Mouse (Mus musculus) myocyte (in vitro differentiated cells): ENCODE data around the gene Gpr135. TPM values are rescaled to one million over a fixed set of nuclear protein-coding genes. Genes with fewer than 3 reads are reported as not detected.

Experiments used
- H3K27me3 ChIP-seq: one replicate; pipeline ENCODE4 v1.6.1; 2011; ENCODE audit not compliant: control insufficient read depth, insufficient read depth, insufficient read length
- H3K36me3 ChIP-seq: one replicate; pipeline ENCODE4 v1.6.1; 2011; ENCODE audit not compliant: control insufficient read depth, insufficient read depth
- H3K4me2 ChIP-seq: one replicate; pipeline ENCODE4 v1.6.1; 2011; ENCODE audit warnings: low read depth, control low read depth
- H3K4me3 ChIP-seq: one replicate; pipeline ENCODE4 v1.5.1; 2011; ENCODE audit warnings: mild to moderate bottlenecking, control low read depth, moderate library complexity
- H3K79me2 ChIP-seq: one replicate; pipeline ENCODE4 v1.6.1; 2011; ENCODE audit not compliant: control insufficient read depth, insufficient read depth
- H3ac ChIP-seq: one replicate; pipeline ENCODE4 v1.6.1; 2011; ENCODE audit not compliant: control insufficient read depth, insufficient read length
- CEBPB ChIP-seq: IDR thresholded peaks from 2 replicates; pipeline ENCODE4 v1.6.1; 2011; ENCODE audit warnings: mild to moderate bottlenecking, moderate library complexity; ENCODE audit not compliant: poor library complexity, insufficient read depth, severe bottlenecking
- E2F4 ChIP-seq: IDR thresholded peaks from one replicate; pipeline ENCODE4 v1.6.1; 2011; ENCODE audit warnings: mild to moderate bottlenecking, control low read depth, moderate library complexity; ENCODE audit not compliant: insufficient read depth
- MAX ChIP-seq: IDR thresholded peaks from one replicate; pipeline ENCODE4 v1.6.1; 2011; ENCODE audit warnings: low read depth, mild to moderate bottlenecking, control low read depth
- MYOD1 ChIP-seq, 3 experiments: IDR thresholded peaks; one replicate each; pipeline ENCODE4 v1.6.1; 2011; ENCODE audit warnings: control low read depth in 2 of 3, low read depth in 2 of 3, mild to moderate bottlenecking in 2 of 3, moderate library complexity in 1 of 3; ENCODE audit not compliant: insufficient read length in 2 of 3, control insufficient read depth in 1 of 3
- MYOG ChIP-seq, 3 experiments: IDR thresholded peaks; one replicate each; pipeline ENCODE4 v1.6.1; 2011; ENCODE audit warnings: control low read depth in 2 of 3, low read depth in 2 of 3, mild to moderate bottlenecking in 2 of 3; ENCODE audit not compliant: insufficient read length in 2 of 3, control insufficient read depth in 1 of 3, insufficient read depth in 1 of 3
- POLR2A ChIP-seq: IDR thresholded peaks from one replicate; pipeline ENCODE4 v1.6.1; 2011; ENCODE audit warnings: low read depth, mild to moderate bottlenecking, control low read depth, moderate library complexity; ENCODE audit not compliant: insufficient read length
- POLR2AphosphoS2 ChIP-seq: IDR thresholded peaks from one replicate; pipeline ENCODE4 v1.6.1; 2011; ENCODE audit warnings: low read depth, control low read depth; ENCODE audit not compliant: insufficient read length
- REST ChIP-seq: IDR thresholded peaks from one replicate; pipeline ENCODE4 v1.6.1; 2011; ENCODE audit warnings: mild to moderate bottlenecking, control low read depth, moderate library complexity; ENCODE audit not compliant: insufficient read depth, insufficient read length
- SRF ChIP-seq: IDR thresholded peaks from one replicate; pipeline ENCODE4 v1.6.1; 2011; ENCODE audit warnings: low read depth; ENCODE audit not compliant: control insufficient read depth, insufficient read length
- TCF12 ChIP-seq: IDR thresholded peaks from one replicate; pipeline ENCODE4 v1.6.1; 2011; ENCODE audit warnings: mild to moderate bottlenecking, control low read depth; ENCODE audit not compliant: poor library complexity, insufficient read depth, severe bottlenecking
- TCF3 ChIP-seq: IDR thresholded peaks from one replicate; pipeline ENCODE4 v1.6.1; 2011; ENCODE audit warnings: low read depth, control low read depth; ENCODE audit not compliant: insufficient read length
- USF1 ChIP-seq: IDR thresholded peaks from one replicate; pipeline ENCODE4 v1.6.1; 2011; ENCODE audit warnings: low read depth, mild to moderate bottlenecking, control low read depth, moderate library complexity
- polyA plus RNA-seq: library from polyadenylated mRNA; unstranded; fragments of >200 nt; fragmentation: generic; extraction: Trizol; gene quantifications from one replicate; pipeline ENCODE4 v1.2.1, GENCODE M21; 2012; ENCODE audit warnings: missing spikeins

Gene Gpr135
- polyA plus RNA-seq, 1 experiment: 0.04 TPM

DNA sequence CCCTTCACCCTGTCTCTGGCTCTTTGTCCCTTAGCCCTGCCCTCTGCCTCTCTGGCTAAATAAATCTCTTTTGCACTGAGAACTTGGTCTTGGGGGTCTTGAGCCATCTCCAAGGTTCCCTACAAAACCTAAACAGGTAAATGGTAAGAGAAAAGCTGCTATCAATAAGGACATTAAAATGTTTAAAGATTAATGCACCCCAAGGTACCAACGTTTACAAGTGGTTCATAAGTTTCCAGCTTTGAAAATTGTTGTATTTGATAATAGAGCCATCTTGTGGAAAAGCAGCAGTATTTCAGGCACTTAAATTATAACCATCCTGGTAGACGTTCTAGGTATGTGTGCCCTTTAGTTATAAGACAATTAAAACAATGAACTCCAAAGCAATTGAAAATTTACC lies 23.4 kb downstream of the Gpr135 start:
- H3ac ChIP-seq: no peak overlapping the region
- H3K4me2 ChIP-seq: no peak overlapping the region
- no peak overlapping the region for H3K4me3 ChIP-seq
- H3K79me2 ChIP-seq: no peaks in the 10 kb centered on the region
- no peaks in the 10 kb centered on the region for H3K36me3 ChIP-seq
- TF ChIP-seq CEBPB (no peak), MYOG (IDR thresholded peaks at IDR 0.05; ENCODE audit: control insufficient read depth in 1 of 3, insufficient read depth in 1 of 3, insufficient read length in 2 of 3, low read depth in 2 of 3) (no peak)
- H3K27me3 ChIP-seq: no peaks in the 10 kb centered on the region

DNA sequence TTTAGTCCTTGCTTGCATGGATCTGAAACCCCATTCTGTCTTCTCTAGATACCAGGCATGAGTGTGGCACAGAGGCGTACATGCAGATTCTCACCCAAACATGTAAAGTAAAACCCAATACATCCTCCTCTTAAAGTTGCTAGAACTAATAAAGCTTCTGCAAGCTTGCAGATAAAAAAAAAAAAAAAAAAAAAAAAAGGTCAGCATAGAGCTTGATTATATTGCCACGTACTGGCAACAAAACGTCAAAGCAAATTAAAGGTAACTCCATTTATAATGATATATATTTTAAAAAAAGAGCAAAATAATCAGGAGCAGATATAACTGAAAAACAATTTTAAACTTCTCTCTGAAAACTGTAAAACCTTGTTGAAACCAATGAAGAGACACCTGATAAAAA lies 29.7 kb downstream of the Gpr135 start:
- H3K79me2 ChIP-seq: no peaks in the 10 kb centered on the region
- H3K36me3 ChIP-seq: no peaks in the 10 kb centered on the region
- no peaks in the 10 kb centered on the region for H3K27me3 ChIP-seq
- no peak overlapping the region for H3ac ChIP-seq
- H3K4me2 ChIP-seq: no peak overlapping the region
- H3K4me3 ChIP-seq: no peak overlapping the region
- TF ChIP-seq SRF (no peak), CEBPB (no peak), POLR2A (no peak), E2F4 (no peak), POLR2AphosphoS2 (no peak), TCF12 (no peak), USF1 (no peak), TCF3 (no peak), REST (no peak), MYOG (IDR thresholded peaks at IDR 0.05; ENCODE audit: control insufficient read depth in 1 of 3, insufficient read depth in 1 of 3, insufficient read length in 2 of 3, low read depth in 2 of 3) (no peak), MAX (no peak), MYOD1 (IDR thresholded peaks at IDR 0.05; ENCODE audit: control insufficient read depth in 1 of 3, insufficient read length in 2 of 3, low read depth in 2 of 3) (no peak)

DNA sequence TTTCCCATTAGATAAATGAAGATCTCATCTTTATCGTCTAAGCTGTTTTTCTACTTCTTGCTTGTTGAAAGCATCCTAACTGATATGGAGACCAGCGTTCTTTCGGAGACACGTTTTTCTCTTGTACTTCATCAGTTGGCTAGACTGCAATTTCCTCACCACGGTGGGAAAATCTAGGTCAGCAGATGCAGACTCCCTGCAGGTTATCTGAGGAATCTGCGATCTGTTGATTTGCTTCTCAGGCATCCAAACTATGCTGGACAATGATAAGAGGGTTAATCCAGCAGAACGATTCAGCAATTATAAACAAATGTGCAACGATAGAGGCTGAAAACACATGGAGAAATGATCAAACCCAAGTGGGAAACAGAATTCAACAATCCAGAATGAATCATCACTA lies 31.4 kb downstream of the Gpr135 start:
- H3K4me3 ChIP-seq: no peak overlapping the region
- H3K27me3 ChIP-seq: no peaks in the 10 kb centered on the region
- H3ac ChIP-seq: no peak overlapping the region
- no peak for TF ChIP-seq SRF
- no peak for TF ChIP-seq TCF3
- no peak for TF ChIP-seq CEBPB
- TF ChIP-seq POLR2AphosphoS2: no peak
- TF ChIP-seq E2F4: no peak
- TF ChIP-seq MAX: no peak
- no peak for TF ChIP-seq USF1
- TF ChIP-seq POLR2A: no peak
- no peak for TF ChIP-seq REST
- no peak for TF ChIP-seq TCF12
- TF ChIP-seq MYOD1 (IDR thresholded peaks at IDR 0.05; ENCODE audit: control insufficient read depth in 1 of 3, insufficient read length in 2 of 3, low read depth in 2 of 3): no peak
- TF ChIP-seq MYOG (IDR thresholded peaks at IDR 0.05; ENCODE audit: control insufficient read depth in 1 of 3, insufficient read depth in 1 of 3, insufficient read length in 2 of 3, low read depth in 2 of 3): no peak
- no peaks in the 10 kb centered on the region for H3K36me3 ChIP-seq
- no peaks in the 10 kb centered on the region for H3K79me2 ChIP-seq
- no peak overlapping the region for H3K4me2 ChIP-seq

DNA sequence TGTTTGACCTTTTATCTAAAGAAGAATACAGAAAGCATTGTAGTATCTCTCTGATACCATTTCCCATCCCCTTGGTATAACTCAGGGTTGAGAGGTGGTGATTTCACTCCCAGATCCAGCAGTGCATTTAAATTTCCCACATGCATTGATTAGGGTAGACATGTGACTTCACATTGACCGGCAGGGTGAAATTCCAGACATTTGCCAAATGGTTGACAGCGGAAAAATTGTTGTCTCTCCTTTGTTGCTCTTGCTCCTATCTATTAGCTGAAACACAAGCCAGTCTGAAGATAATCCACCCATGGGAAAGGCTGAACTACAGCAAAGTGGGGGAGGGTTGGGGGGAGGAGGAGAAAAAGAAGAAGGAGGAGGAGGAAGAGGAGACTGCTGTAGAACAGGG lies 32.1 kb downstream of the Gpr135 start:
- no peak for TF ChIP-seq USF1
- TF ChIP-seq POLR2A: no peak
- TF ChIP-seq CEBPB: no peak
- no peak for TF ChIP-seq MYOG (IDR thresholded peaks at IDR 0.05; ENCODE audit: control insufficient read depth in 1 of 3, insufficient read depth in 1 of 3, insufficient read length in 2 of 3, low read depth in 2 of 3)
- TF ChIP-seq REST: no peak
- no peak for TF ChIP-seq POLR2AphosphoS2
- TF ChIP-seq TCF3: no peak
- no peak for TF ChIP-seq TCF12
- no peak for TF ChIP-seq MAX
- TF ChIP-seq MYOD1 (IDR thresholded peaks at IDR 0.05; ENCODE audit: control insufficient read depth in 1 of 3, insufficient read length in 2 of 3, low read depth in 2 of 3): no peak
- H3ac ChIP-seq: no peak overlapping the region
- H3K4me3 ChIP-seq: no peak overlapping the region
- no peaks in the 10 kb centered on the region for H3K27me3 ChIP-seq
- H3K4me2 ChIP-seq: no peak overlapping the region
- H3K36me3 ChIP-seq: no peaks in the 10 kb centered on the region
- H3K79me2 ChIP-seq: no peaks in the 10 kb centered on the region

DNA sequence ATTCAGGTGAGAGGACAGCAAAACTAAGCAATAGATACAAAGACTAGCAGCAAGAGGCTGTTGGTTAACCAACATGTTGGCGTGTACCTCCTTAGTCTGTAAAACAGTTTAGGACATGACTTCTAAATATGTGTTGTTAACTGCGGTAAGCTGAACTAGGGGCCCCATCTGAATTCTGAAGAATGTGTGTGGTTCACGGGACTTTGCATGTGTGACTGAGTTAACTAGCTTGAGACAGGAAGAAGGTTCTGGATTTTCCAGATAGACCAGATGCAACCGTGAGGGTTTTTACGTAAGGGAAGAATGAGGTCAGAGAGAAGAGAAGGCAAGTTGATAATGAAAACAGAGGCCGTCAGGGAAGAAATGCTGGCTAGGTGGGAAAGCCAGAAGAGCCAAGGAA lies 33.9 kb downstream of the Gpr135 start:
- Histone ChIP-seq H3K36me3 (no peaks in the 10 kb centered on the region), H3ac (no peak overlapping the region), H3K4me3 (no peak overlapping the region), H3K4me2 (no peak overlapping the region), H3K27me3 (no peaks in the 10 kb centered on the region), H3K79me2 (no peaks in the 10 kb centered on the region)
- no peak for TF ChIP-seq MYOD1 (IDR thresholded peaks at IDR 0.05; ENCODE audit: control insufficient read depth in 1 of 3, insufficient read length in 2 of 3, low read depth in 2 of 3)
- TF ChIP-seq POLR2AphosphoS2: no peak
- no peak for TF ChIP-seq SRF
- no peak for TF ChIP-seq CEBPB
- no peak for TF ChIP-seq TCF12
- no peak for TF ChIP-seq REST
- no peak for TF ChIP-seq POLR2A
- TF ChIP-seq USF1: no peak
- no peak for TF ChIP-seq E2F4
- TF ChIP-seq MYOG (IDR thresholded peaks at IDR 0.05; ENCODE audit: control insufficient read depth in 1 of 3, insufficient read depth in 1 of 3, insufficient read length in 2 of 3, low read depth in 2 of 3): no peak
- no peak for TF ChIP-seq TCF3
- TF ChIP-seq MAX: no peak
